Mouse (Mus musculus): ENCODE data around the gene Stx11. TPM values are rescaled to one million over a fixed set of nuclear protein-coding genes. Genes with fewer than 3 reads are reported as not detected.
A peak's percentile ranks its signal among the peaks of the same experiment; 100 is the strongest.

Stx11 gene
- total RNA-seq, 2 experiments from 2014 or later = 0.07 to 0.23 TPM

DNA sequence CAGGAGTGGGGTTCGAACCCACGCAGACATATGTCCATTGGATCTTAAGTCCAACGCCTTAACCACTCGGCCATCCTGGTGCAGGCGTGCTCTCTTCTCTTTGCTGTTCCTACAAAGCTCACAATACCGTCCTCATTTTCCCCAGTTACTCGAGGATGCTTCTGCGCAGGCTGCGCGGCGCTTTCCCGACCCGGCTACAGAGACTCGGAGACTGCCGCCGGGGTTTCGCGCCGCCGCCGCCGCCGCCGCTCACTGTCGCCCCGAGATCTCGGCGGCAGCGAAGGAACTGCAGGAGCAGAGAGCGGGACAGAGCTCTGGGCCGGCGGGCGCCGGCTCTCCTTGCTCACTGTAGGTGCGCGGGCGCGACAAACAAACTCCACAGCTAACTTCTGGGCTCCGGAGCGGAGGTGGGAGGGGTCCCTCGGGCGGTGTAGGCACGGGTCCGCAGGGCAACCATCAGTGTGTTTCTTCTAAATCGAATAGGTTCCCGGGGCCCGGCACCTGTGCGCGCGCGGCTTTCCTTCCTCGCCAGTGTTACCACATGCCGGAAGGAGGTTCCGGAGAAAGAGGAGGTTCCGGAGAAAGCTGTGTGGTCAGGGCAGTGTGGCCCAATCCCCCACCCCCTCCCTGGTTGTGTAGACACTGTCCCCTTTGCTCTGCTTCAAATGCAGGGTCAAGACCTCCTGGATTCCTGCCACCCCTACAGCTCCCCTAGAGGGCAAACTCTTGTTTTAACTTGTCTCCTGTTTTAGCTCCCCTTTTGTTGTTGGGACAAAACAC, 41.3 kb downstream of the Stx11 start:
- Histone ChIP-seq H3K27ac (peak overlapping the region; percentile 81), H3K4me3 (peak overlapping the region; percentile 67)
- peak; percentile 41 for TF ChIP-seq CTCF (IDR thresholded peaks at IDR 0.05)
- intact Hi-C loops (cut with DNase I) = loop anchor here (2.0 to 5.0 kb wide), 3 partner anchors 55 to 232 kb away; partner anchors contain the start of genes Sf3b5 and Utrn
- DNase-seq (ENCODE audit: extremely low spot score in 1 of 2, low spot score in 2 of 2) = peak; percentile 98 to 99

GRCm38 (mm10) chr10:12922077-12922573, 42.0 kb downstream of the Stx11 start:
- intact Hi-C loops (cut with DNase I) = loop anchor here (2.0 to 5.0 kb wide), 3 partner anchors 55 to 231 kb away; partner anchors contain the start of genes Sf3b5 and Utrn
- Histone ChIP-seq H3K4me3 (peak overlapping the region; percentile 67), H3K27ac (no peak overlapping the region)
- TF ChIP-seq CTCF (IDR thresholded peaks at IDR 0.05) = no peak
- no peak for DNase-seq (ENCODE audit: extremely low spot score in 1 of 2, low spot score in 2 of 2)

GRCm38 (mm10) chr10:12921551-12922040, 42.5 kb downstream of the Stx11 start:
- no peak for DNase-seq (ENCODE audit: extremely low spot score in 1 of 2, low spot score in 2 of 2)
- H3K27ac ChIP-seq = no peak overlapping the region
- intact Hi-C loops (cut with DNase I) = loop anchor here (2.0 to 5.0 kb wide), 3 partner anchors 54 to 231 kb away; partner anchors contain the start of genes Sf3b5 and Utrn
- TF ChIP-seq CTCF (IDR thresholded peaks at IDR 0.05) = peak; percentile 32
- H3K4me3 ChIP-seq = peak overlapping the region; percentile 67

DNA sequence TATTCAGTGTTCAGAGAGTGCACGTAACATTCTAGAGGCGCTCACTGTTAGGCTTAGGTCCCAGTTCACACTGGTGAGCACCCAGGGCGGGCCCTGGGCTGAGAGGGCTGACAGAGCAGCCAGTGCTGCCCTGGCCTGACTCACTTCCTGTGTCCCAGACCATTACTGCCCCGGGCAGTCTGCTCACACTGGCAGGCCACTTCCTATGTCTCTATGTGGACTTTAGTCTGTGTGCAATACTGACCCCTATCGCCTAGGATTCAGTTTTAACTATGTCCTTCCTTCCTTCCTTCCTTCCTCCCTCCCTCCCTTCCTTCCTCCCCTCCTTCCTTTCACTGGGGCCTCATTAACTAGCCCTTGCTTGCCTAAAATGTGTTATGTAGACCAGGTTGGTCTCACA, 44.8 kb downstream of the Stx11 start:
- no peak for DNase-seq (ENCODE audit: extremely low spot score in 1 of 2, low spot score in 2 of 2)
- intact Hi-C loops (cut with DNase I) = no loop called here
- peak; percentile 43 for TF ChIP-seq CTCF (IDR thresholded peaks at IDR 0.05)
- H3K4me3 ChIP-seq = no peak overlapping the region
- no peak overlapping the region for H3K27ac ChIP-seq

DNA sequence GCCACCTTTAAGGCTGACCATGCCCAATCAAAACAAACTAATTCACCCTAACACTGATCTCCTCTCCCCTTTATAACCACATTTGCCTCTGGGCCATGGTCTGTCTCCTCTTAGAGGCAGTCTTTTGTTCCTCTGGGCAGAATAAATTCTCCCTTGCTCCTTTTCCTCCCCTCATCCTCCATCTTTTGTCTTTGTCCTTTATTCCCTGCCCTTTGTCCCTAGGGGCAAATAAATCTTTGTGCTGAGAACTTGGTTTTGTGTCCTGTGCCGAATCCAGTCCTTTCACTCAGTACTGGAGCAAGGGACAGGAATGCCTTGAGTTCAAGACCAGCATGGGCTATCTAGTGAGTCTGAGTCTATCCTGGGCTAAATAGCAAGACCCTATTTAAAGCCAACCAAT, 46.5 kb downstream of the Stx11 start:
- Histone ChIP-seq H3K4me3 (no peak overlapping the region), H3K27ac (no peak overlapping the region)
- intact Hi-C loops (cut with DNase I) = no loop called here
- no peak for TF ChIP-seq CTCF (IDR thresholded peaks at IDR 0.05)
- DNase-seq (ENCODE audit: extremely low spot score in 1 of 2, low spot score in 2 of 2) = no peak

GRCm38 (mm10) chr10:12916376-12916775, 47.7 kb downstream of the Stx11 start:
- Histone ChIP-seq H3K27ac (peak overlapping the region; percentile 28; the same call in 1 of the 2 replicates), H3K4me3 (no peak overlapping the region)
- no peak for DNase-seq (ENCODE audit: extremely low spot score in 1 of 2, low spot score in 2 of 2)
- intact Hi-C loops (cut with DNase I) = no loop called here
- no peak for TF ChIP-seq CTCF (IDR thresholded peaks at IDR 0.05)

GRCm38 (mm10) chr10:12915826-12916225, 48.3 kb downstream of the Stx11 start:
- intact Hi-C loops (cut with DNase I) = no loop called here
- DNase-seq (ENCODE audit: extremely low spot score in 1 of 2, low spot score in 2 of 2) = no peak
- H3K4me3 ChIP-seq = no peak overlapping the region
- no peak overlapping the region; the same call in 1 of the 2 replicates for H3K27ac ChIP-seq
- TF ChIP-seq CTCF (IDR thresholded peaks at IDR 0.05) = no peak

- no peak for TF ChIP-seq CTCF (IDR thresholded peaks at IDR 0.05)
- intact Hi-C loops (cut with DNase I) = no loop called here
- DNase-seq (ENCODE audit: extremely low spot score in 1 of 2, low spot score in 2 of 2) = no peak
- Histone ChIP-seq H3K27ac (no peak overlapping the region), H3K4me3 (no peak overlapping the region)
Measured at GRCm38 (mm10) chr10:12914203-12914602, 49.9 kb downstream of the Stx11 start.

GRCm38 (mm10) chr10:12911981-12912530, 52.0 kb downstream of the Stx11 start:
- intact Hi-C loops (cut with DNase I) = loop anchor here (2.0 kb wide), 1 partner anchor 43 kb away; the partner anchor contains the start of gene Utrn
- Histone ChIP-seq H3K4me3 (peak overlapping the region; percentile 9), H3K27ac (peak overlapping the region; percentile 44; the same call in 1 of the 2 replicates)
- no peak for TF ChIP-seq CTCF (IDR thresholded peaks at IDR 0.05)
- DNase-seq (ENCODE audit: extremely low spot score in 1 of 2, low spot score in 2 of 2) = peak in 1 of 2 experiments; percentile 20

DNA sequence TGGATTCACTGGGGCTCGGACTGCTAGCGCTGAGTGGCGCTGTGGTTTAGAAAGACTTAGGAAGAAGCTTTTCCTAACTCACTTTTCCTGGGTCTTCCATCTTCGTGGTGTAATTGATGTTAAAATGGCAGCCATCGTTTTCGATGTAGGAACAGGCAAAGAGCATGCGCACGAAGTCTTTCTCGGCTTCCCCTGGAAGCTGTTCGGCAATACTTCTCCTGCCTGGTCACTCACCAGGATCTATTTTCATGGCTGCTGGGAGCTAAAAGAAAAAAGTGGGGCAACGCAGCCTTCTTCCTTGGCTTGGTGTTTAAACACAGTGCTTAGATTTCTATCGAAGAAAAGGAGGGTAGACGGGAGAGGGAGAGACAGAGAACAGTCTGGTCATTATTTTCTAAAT, 52.6 kb downstream of the Stx11 start:
- intact Hi-C loops (cut with DNase I) = loop anchor here (2.0 kb wide), 1 partner anchor 43 kb away; the partner anchor contains the start of gene Utrn
- H3K4me3 ChIP-seq = peak overlapping the region; percentile 9; the same call in 1 of the 2 replicates
- no peak for TF ChIP-seq CTCF (IDR thresholded peaks at IDR 0.05)
- no peak overlapping the region; the same call in 1 of the 2 replicates for H3K27ac ChIP-seq
- DNase-seq (ENCODE audit: extremely low spot score in 1 of 2, low spot score in 2 of 2) = no peak

DNA sequence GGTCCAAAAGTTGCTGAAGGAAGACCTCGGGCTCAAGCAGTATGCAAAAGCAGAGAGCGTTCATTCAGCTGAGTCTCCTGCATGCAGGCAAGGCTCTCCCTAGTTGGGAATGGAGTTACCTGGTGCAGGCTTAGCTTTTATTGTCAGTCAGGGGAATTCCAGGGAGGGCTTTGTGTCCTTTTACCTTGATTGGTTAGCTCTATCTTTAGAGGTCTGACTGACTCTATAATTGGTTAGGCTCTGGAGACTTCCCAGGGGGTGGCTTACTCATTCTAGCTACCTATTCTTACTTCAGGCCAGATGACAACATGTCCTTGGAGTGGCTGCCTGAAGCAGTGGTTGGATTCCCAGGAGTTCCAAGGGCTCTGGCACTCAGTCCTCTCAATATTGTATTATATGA, 54.2 kb downstream of the Stx11 start:
- Histone ChIP-seq H3K27ac (no peak overlapping the region), H3K4me3 (no peak overlapping the region)
- intact Hi-C loops (cut with DNase I) = loop anchor here (2.0 kb wide), 1 partner anchor 41 kb away; the partner anchor contains the start of gene Utrn
- DNase-seq (ENCODE audit: extremely low spot score in 1 of 2, low spot score in 2 of 2) = no peak
- no peak for TF ChIP-seq CTCF (IDR thresholded peaks at IDR 0.05)

DNA sequence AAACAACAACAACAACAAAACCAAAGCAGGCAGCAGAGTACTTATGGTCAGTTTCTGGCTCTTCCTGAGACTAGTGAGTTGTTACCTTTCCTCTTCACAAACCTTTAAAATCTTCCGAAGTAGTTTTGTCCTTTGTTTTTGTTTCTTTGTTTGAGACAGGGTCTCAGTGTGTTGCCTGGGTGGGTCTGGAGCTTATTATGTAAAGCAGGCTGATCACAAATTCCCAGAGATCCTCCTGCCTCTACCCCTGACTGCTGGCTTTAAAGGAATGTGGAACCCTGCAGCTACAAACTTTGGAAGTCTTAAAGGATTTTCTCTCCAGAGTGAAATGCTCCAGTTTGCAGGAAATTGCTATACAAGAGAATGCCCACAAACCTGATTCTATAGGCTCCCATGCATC, 54.9 kb downstream of the Stx11 start:
- TF ChIP-seq CTCF (IDR thresholded peaks at IDR 0.05) = no peak
- intact Hi-C loops (cut with DNase I) = no loop called here
- DNase-seq (ENCODE audit: extremely low spot score in 1 of 2, low spot score in 2 of 2) = no peak
- Histone ChIP-seq H3K27ac (no peak overlapping the region), H3K4me3 (no peak overlapping the region)

Measured in left cerebral cortex, adult 2 months (tissue).